Mouse (Mus musculus): ENCODE measurements around the gene Avil.
A peak's percentile ranks its signal among the peaks of the same experiment; 100 is the strongest.

Avil gene

GRCm38 (mm10) chr10:127017071-127017470 lies 16.6 kb downstream of the Avil start:
- DNase-seq (ENCODE audit: low read depth in 2 of 2, low spot score in 2 of 2): no peak

GRCm38 (mm10) chr10:127018422-127018821 lies 17.9 kb downstream of the Avil start:
- DNase-seq (ENCODE audit: low read depth in 2 of 2, low spot score in 2 of 2): no peak

- DNase-seq (ENCODE audit: low read depth in 2 of 2, low spot score in 2 of 2): peak; percentile 82 to 86
Observed at GRCm38 (mm10) chr10:127030336-127031296, 30.1 kb downstream of the Avil start, which contains the start of gene Tsfm. Gene Tsfm (minus strand): TSS chr10:127030840.

- DNase-seq (ENCODE audit: low read depth in 2 of 2, low spot score in 2 of 2): no peak
Observed at GRCm38 (mm10) chr10:127033301-127033741, 32.8 kb downstream of the Avil start.

GRCm38 (mm10) chr10:127036273-127036672 lies 35.8 kb downstream of the Avil start:
- DNase-seq (ENCODE audit: low read depth in 2 of 2, low spot score in 2 of 2): no peak

GRCm38 (mm10) chr10:127037641-127038040 lies 37.1 kb downstream of the Avil start:
- no peak for DNase-seq (ENCODE audit: low read depth in 2 of 2, low spot score in 2 of 2)

GRCm38 (mm10) chr10:127040569-127041214 lies 40.2 kb downstream of the Avil start:
- DNase-seq (ENCODE audit: low read depth in 2 of 2, low spot score in 2 of 2): no peak

- peak; percentile 25 to 28 for DNase-seq (ENCODE audit: low read depth in 2 of 2, low spot score in 2 of 2)
Observed at GRCm38 (mm10) chr10:127041274-127041766, 40.8 kb downstream of the Avil start, which contains the start of the genes Mettl1 and Eef1akmt3. Gene Mettl1 (plus strand): TSS chr10:127041414. Gene Eef1akmt3 (minus strand): TSS chr10:127041513.

GRCm38 (mm10) chr10:127041774-127042338 lies 41.3 kb downstream of the Avil start:
- DNase-seq (ENCODE audit: low read depth in 2 of 2, low spot score in 2 of 2): peak; percentile 75 to 85

- no peak for DNase-seq (ENCODE audit: low read depth in 2 of 2, low spot score in 2 of 2)
Observed at GRCm38 (mm10) chr10:127042468-127043115, 42.1 kb downstream of the Avil start.

GRCm38 (mm10) chr10:127043187-127043586 lies 42.7 kb downstream of the Avil start:
- no peak for DNase-seq (ENCODE audit: low read depth in 2 of 2, low spot score in 2 of 2)

GRCm38 (mm10) chr10:127047954-127048353 lies 47.4 kb downstream of the Avil start, which contains the start of gene Cyp27b1:
Gene Cyp27b1 (plus strand): TSS chr10:127048250.
- DNase-seq (ENCODE audit: low read depth in 2 of 2, low spot score in 2 of 2): no peak

- no peak for DNase-seq (ENCODE audit: low read depth in 2 of 2, low spot score in 2 of 2)
Observed at GRCm38 (mm10) chr10:127048608-127049394, 48.3 kb downstream of the Avil start.

- DNase-seq (ENCODE audit: low read depth in 2 of 2, low spot score in 2 of 2): peak in 1 of 2 experiments; percentile 41
Observed at GRCm38 (mm10) chr10:127049395-127050118, 49.0 kb downstream of the Avil start.

GRCm38 (mm10) chr10:127050119-127050474 lies 49.6 kb downstream of the Avil start:
- no peak for DNase-seq (ENCODE audit: low read depth in 2 of 2, low spot score in 2 of 2)

GRCm38 (mm10) chr10:127054646-127055045 lies 54.1 kb downstream of the Avil start:
- DNase-seq (ENCODE audit: low read depth in 2 of 2, low spot score in 2 of 2): no peak

- DNase-seq (ENCODE audit: low read depth in 2 of 2, low spot score in 2 of 2): no peak
Observed at GRCm38 (mm10) chr10:127055406-127055805, 54.9 kb downstream of the Avil start.

- DNase-seq (ENCODE audit: low read depth in 2 of 2, low spot score in 2 of 2): no peak
Observed at GRCm38 (mm10) chr10:127056490-127056889, 56.0 kb downstream of the Avil start.

- peak; percentile 77 to 85 for DNase-seq (ENCODE audit: low read depth in 2 of 2, low spot score in 2 of 2)
Observed at GRCm38 (mm10) chr10:127058161-127058560, 57.7 kb downstream of the Avil start.
